Mouse (Mus musculus) hematopoietic stem cell, adult 5-6 weeks (primary cell): ENCODE data around the gene Olfr211. TPM values are rescaled to one million over a fixed set of nuclear protein-coding genes. Genes with fewer than 3 reads are reported as not detected.

ENCODE experiments used
- total RNA-seq: library from RNA; stranded (forward); fragments of 172-1452, 232-1000 nt; gene quantifications from 2 replicates; pipeline ENCODE4 v1.2.3, GENCODE M21; 2017

The Olfr211 gene
- total RNA-seq, 1 experiment from 2014 or later, result not detected

Other genes starting within 250 kb of the Olfr211 start
- 23.0 and 32.0 TPM in 2 replicates for gene Zfand4, start 224.9 kb upstream of the Olfr211 start, total RNA-seq
- 12.9 and 34.2 TPM in 2 replicates for gene March8, start 151.1 kb upstream of the Olfr211 start, total RNA-seq
- 10.5 and 15.2 TPM in 2 replicates for gene Alox5, start 27.9 kb upstream of the Olfr211 start, total RNA-seq
- not detected in 2 replicates for gene Olfr212, start 17.4 kb downstream of the Olfr211 start, total RNA-seq
- not detected in 2 replicates for gene Olfr213, start 49.4 kb downstream of the Olfr211 start, total RNA-seq
- 0.15 and 0.81 TPM in 2 replicates for gene Gm5580, start 62.0 kb downstream of the Olfr211 start, total RNA-seq
- gene Olfr214, start 65.1 kb downstream of the Olfr211 start, total RNA-seq, result not detected in 2 replicates
- gene Olfr215, start 95.1 kb downstream of the Olfr211 start, total RNA-seq, result not detected in 2 replicates
- 73.9 and 95.2 TPM in 2 replicates for gene Zfp422, start 139.9 kb downstream of the Olfr211 start, total RNA-seq
- 0.75 and 1.7 TPM in 2 replicates for gene Depp1, start 161.5 kb downstream of the Olfr211 start, total RNA-seq
- gene Rassf4, start 184.9 kb downstream of the Olfr211 start, total RNA-seq, result 11.0 and 20.5 TPM in 2 replicates
- gene Tmem72, start 227.8 kb downstream of the Olfr211 start, total RNA-seq, result 0.19 TPM in 1 of 2 replicates, not detected in the other